Mouse (Mus musculus): ENCODE measurements at regions not wholly inside any gene's neighbourhood (a gene's known extent, or its start where the extent isn't known, plus 50 kb on each side); places are given as distances from the start of the nearest gene placed in this dataset.
"Not testable (repeated sequence)": the region's sequence is repeated elsewhere in the genome, so short reads cannot be mapped to it uniquely, and the experiment has no call there.

- DNase-seq: no peak
These were observed 62.9 kb upstream of the Bet1 start for GRCm38 (mm10) chr6:4149663-4150062.

- no peak for DNase-seq
These were observed 71.5 kb upstream of the Bet1 start for GRCm38 (mm10) chr6:4158293-4158692.

- DNase-seq: no peak
These were observed 77.0 kb upstream of the Bet1 start for GRCm38 (mm10) chr6:4163733-4164132.

GRCm38 (mm10) chr6:4167112-4167511 lies 80.3 kb upstream of the Bet1 start:
- no peak for DNase-seq

GRCm38 (mm10) chr6:4167757-4168156 lies 81.0 kb upstream of the Bet1 start:
- no peak for DNase-seq

GRCm38 (mm10) chr6:4171561-4171960 lies 84.8 kb upstream of the Bet1 start:
- no peak for DNase-seq

GRCm38 (mm10) chr6:4187683-4188082 lies 100.9 kb upstream of the Bet1 start:
- no peak for DNase-seq

GRCm38 (mm10) chr6:4190976-4191375 lies 104.2 kb upstream of the Bet1 start:
- DNase-seq: not testable (repeated sequence)

- no peak for DNase-seq
These were observed 106.5 kb upstream of the Bet1 start for GRCm38 (mm10) chr6:4193286-4193685.

- no peak for DNase-seq
These were observed 114.4 kb upstream of the Bet1 start for GRCm38 (mm10) chr6:4201176-4201575.

GRCm38 (mm10) chr6:4205681-4206080 lies 118.9 kb upstream of the Bet1 start:
- DNase-seq: no peak

GRCm38 (mm10) chr6:4245265-4246112 lies 158.7 kb upstream of the Bet1 start:
- DNase-seq: peak; percentile 3

GRCm38 (mm10) chr6:4246113-4246419 lies 159.3 kb upstream of the Bet1 start:
- no peak for DNase-seq

- DNase-seq: no peak
These were observed 189.8 kb upstream of the Bet1 start for GRCm38 (mm10) chr6:4276607-4277006.

GRCm38 (mm10) chr6:4277245-4277890 lies 190.6 kb upstream of the Bet1 start:
- DNase-seq: no peak

- no peak for DNase-seq
These were observed 204.6 kb upstream of the Bet1 start for GRCm38 (mm10) chr6:4291380-4291779.

GRCm38 (mm10) chr6:4303410-4303809 lies 201.2 kb upstream of the Col1a2 start:
- DNase-seq: not testable (repeated sequence)

GRCm38 (mm10) chr6:4349953-4350352 lies 154.7 kb upstream of the Col1a2 start:
- DNase-seq: no peak

- no peak for DNase-seq
These were observed 142.4 kb upstream of the Col1a2 start for GRCm38 (mm10) chr6:4362220-4362619.

GRCm38 (mm10) chr6:4375465-4376037 lies 129.1 kb upstream of the Col1a2 start:
- no peak for DNase-seq

GRCm38 (mm10) chr6:4396808-4397207 lies 107.8 kb upstream of the Col1a2 start:
- no peak for DNase-seq

- peak; percentile 38 for DNase-seq
These were observed 106.7 kb upstream of the Col1a2 start for GRCm38 (mm10) chr6:4397695-4398598.

GRCm38 (mm10) chr6:4398599-4398980 lies 106.0 kb upstream of the Col1a2 start:
- DNase-seq: no peak

Data from right cerebral cortex, postnatal 4 days (tissue).